Mouse (Mus musculus): ENCODE results near the gene Satb1. TPM values are rescaled to one million over a fixed set of nuclear protein-coding genes. Genes with fewer than 3 reads are reported as not detected.

The Satb1 gene
- total RNA-seq (2022): 10 to 100 TPM; 24.0 to 29.1 (median 26.7) TPM

GRCm38 (mm10) chr17:51832900-51833577 is at the start of gene Satb1:
Gene Satb1 (minus strand): TSS chr17:51833290.
- no peak for DNase-seq (ENCODE audit: low spot score)

GRCm38 (mm10) chr17:51882566-51882965 is 49.5 kb upstream of the Satb1 start:
- no peak for DNase-seq (ENCODE audit: low spot score)

GRCm38 (mm10) chr17:51880895-51881622 is 48.0 kb upstream of the Satb1 start:
- no peak for DNase-seq (ENCODE audit: low spot score)

GRCm38 (mm10) chr17:51880221-51880620 is 47.1 kb upstream of the Satb1 start:
- no peak for DNase-seq (ENCODE audit: low spot score)

- DNase-seq (ENCODE audit: low spot score): no peak
Observed at GRCm38 (mm10) chr17:51879736-51880135, 46.6 kb upstream of the Satb1 start.

GRCm38 (mm10) chr17:51879171-51879570 is 46.1 kb upstream of the Satb1 start:
- no peak for DNase-seq (ENCODE audit: low spot score)

- DNase-seq (ENCODE audit: low spot score): no peak
Observed at GRCm38 (mm10) chr17:51876471-51876870, 43.4 kb upstream of the Satb1 start.

- DNase-seq (ENCODE audit: low spot score): no peak
Observed at GRCm38 (mm10) chr17:51857616-51858015, 24.5 kb upstream of the Satb1 start.

GRCm38 (mm10) chr17:51856332-51856731 is 23.2 kb upstream of the Satb1 start:
- DNase-seq (ENCODE audit: low spot score): no peak

GRCm38 (mm10) chr17:51855261-51855660 is 22.2 kb upstream of the Satb1 start:
- DNase-seq (ENCODE audit: low spot score): no peak

GRCm38 (mm10) chr17:51853952-51854351 is 20.9 kb upstream of the Satb1 start:
- DNase-seq (ENCODE audit: low spot score): no peak

- no peak for DNase-seq (ENCODE audit: low spot score)
Observed at GRCm38 (mm10) chr17:51840596-51840995, 7.5 kb upstream of the Satb1 start.

- DNase-seq (ENCODE audit: low spot score): no peak
Observed at GRCm38 (mm10) chr17:51839484-51839883, 6.4 kb upstream of the Satb1 start.

- DNase-seq (ENCODE audit: low spot score): no peak
Observed at GRCm38 (mm10) chr17:51836901-51837300, 3.8 kb upstream of the Satb1 start.

GRCm38 (mm10) chr17:51836243-51836642 is 3.2 kb upstream of the Satb1 start:
- no peak for DNase-seq (ENCODE audit: low spot score)

GRCm38 (mm10) chr17:51833578-51834361 is 680 bp upstream of the Satb1 start:
- no peak for DNase-seq (ENCODE audit: low spot score)

GRCm38 (mm10) chr17:51832421-51832875 is 642 bp downstream of the Satb1 start:
- DNase-seq (ENCODE audit: low spot score): no peak

GRCm38 (mm10) chr17:51831702-51832420 is 1.2 kb downstream of the Satb1 start:
- no peak for DNase-seq (ENCODE audit: low spot score)

GRCm38 (mm10) chr17:51831121-51831701 is 1.9 kb downstream of the Satb1 start:
- DNase-seq (ENCODE audit: low spot score): no peak

- no peak for DNase-seq (ENCODE audit: low spot score)
Observed at GRCm38 (mm10) chr17:51829436-51829835, 3.7 kb downstream of the Satb1 start.

- DNase-seq (ENCODE audit: low spot score): no peak
Observed at GRCm38 (mm10) chr17:51827922-51828410, 5.1 kb downstream of the Satb1 start.
